8 mouse cellular contexts compared by ENCODE assay signal in the genomic region with DNA sequence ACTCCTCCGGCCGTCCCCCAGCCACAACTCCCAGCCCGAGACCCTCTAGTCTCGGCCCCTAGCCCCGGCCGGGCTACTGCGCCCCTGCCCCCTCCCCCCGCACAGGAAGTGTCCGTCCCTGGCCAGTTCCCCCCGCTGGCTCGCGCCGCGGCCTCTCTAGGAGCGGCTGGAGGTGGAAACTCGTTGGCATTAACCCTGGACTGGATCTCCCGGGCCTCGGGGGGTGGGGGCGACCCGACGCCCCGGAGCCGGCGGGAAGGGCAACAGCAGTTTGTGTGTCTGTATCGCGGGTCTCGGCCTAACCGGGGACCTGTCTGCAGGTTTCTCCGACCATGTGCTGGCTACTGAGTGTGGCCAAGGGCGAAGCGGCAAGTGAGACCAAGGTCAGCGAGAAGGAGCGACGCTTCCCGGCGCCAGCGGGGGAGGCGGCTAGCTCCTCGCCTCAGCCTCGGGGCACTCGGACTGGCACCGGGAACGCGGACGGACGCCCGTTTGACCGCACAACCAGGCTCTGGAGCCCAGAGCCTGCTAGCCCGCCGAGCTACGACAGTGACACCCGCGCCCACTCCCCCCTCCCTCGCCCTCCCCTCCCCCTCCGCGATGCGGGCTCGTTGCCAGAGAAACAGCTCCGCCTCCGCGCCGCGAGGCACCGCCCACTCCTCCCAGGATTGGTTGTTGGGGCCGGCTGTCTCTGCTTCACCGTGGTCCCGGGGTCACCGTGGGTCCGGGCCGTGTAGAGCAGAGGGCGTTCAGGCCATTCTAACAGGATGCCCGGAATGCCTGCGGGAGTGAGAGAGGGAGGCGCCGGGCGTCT. TPM values are rescaled to one million over a fixed set of nuclear protein-coding genes. Genes with fewer than 3 reads are reported as not detected.
DNase-seq lines count a peak whose midpoint lies in the region; ATAC-seq and TF ChIP-seq lines count a peak whose summit lies in the region.

A gene (minus strand): TSS at position 78 of the 814 bp plus-strand sequence.

- ATAC-seq in heart, embryonic 12.5 days (ENCODE audit: insufficient number of reproducible peaks, low FRiP score) = peak; percentile 93
- ATAC-seq in kidney, postnatal 0 days (replicated peaks; ENCODE audit: low FRiP score, low read depth) = peak; percentile 90
- peak; percentile 88 for ATAC-seq in liver, embryonic 11.5 days (replicated peaks; ENCODE audit: low FRiP score)
- ATAC-seq in stomach, embryonic 14.5 days (ENCODE audit: insufficient number of reproducible peaks, insufficient read depth, low FRiP score, low read depth) = peak; percentile 87

- peak within 1 kb of the TSS; percentile 96 for H3K27ac ChIP-seq in heart, embryonic 12.5 days (ENCODE audit: poor library complexity, severe bottlenecking)
- H3K27ac ChIP-seq in kidney, postnatal 0 days = peak within 1 kb of the TSS; percentile 98
- peak within 1 kb of the TSS; percentile 81 for H3K27ac ChIP-seq in liver, embryonic 11.5 days (ENCODE audit: low read depth, low read length)
- peak within 1 kb of the TSS; percentile 94 for H3K27ac ChIP-seq in stomach, embryonic 14.5 days (ENCODE audit: low read length)

- peak; percentile 95 for DNase-seq in brain, embryonic 14.5 days (ENCODE audit: low read depth)
- DNase-seq in kidney, postnatal 0 days (ENCODE audit: low spot score) = peak; percentile 94
- DNase-seq in liver, embryonic 11.5 days (ENCODE audit: low spot score) = peak; percentile 94
- peak; percentile 86 for DNase-seq in naive thymus-derived CD4-positive, alpha-beta T cell, adult 2 months (ENCODE audit: low read depth)

- peaks cover 8% of the 10 kb centered on the region for H3K79me3 ChIP-seq in C2C12 (ENCODE audit: low read depth)

- peak within 1 kb of the TSS; percentile 74 for H3K4me2 ChIP-seq in heart, embryonic 12.5 days
- peak within 1 kb of the TSS; percentile 87 for H3K4me2 ChIP-seq in kidney, postnatal 0 days (ENCODE audit: low read length)
- H3K4me2 ChIP-seq in liver, embryonic 11.5 days = peak within 1 kb of the TSS; percentile 70
- H3K4me2 ChIP-seq in stomach, embryonic 14.5 days (replicated peaks; ENCODE audit: low read depth, low read length) = peak within 1 kb of the TSS; percentile 64

- H3K4me1 ChIP-seq in erythroblast, embryonic 14.5 days (ENCODE audit: control insufficient read depth) = peaks cover 27% of the 10 kb centered on the region
- H3K4me1 ChIP-seq in heart, embryonic 12.5 days (replicated peaks) = peaks cover 27% of the 10 kb centered on the region
- peaks cover 9% of the 10 kb centered on the region for H3K4me1 ChIP-seq in kidney, postnatal 0 days (replicated peaks; ENCODE audit: insufficient read depth, low read length)
- H3K4me1 ChIP-seq in liver, embryonic 11.5 days (replicated peaks; ENCODE audit: control insufficient read depth, insufficient read depth, low read length) = peaks cover 23% of the 10 kb centered on the region
- H3K4me1 ChIP-seq in stomach, embryonic 14.5 days (ENCODE audit: control insufficient read depth, insufficient read depth, low read length) = peaks cover 12% of the 10 kb centered on the region

- no peaks in the 10 kb centered on the region for H3K36me3 ChIP-seq in C2C12 (ENCODE audit: control insufficient read depth, insufficient read depth)
- peaks cover 8% of the 10 kb centered on the region for H3K36me3 ChIP-seq in erythroblast, embryonic 14.5 days (ENCODE audit: control insufficient read depth)
- peaks cover 33% of the 10 kb centered on the region for H3K36me3 ChIP-seq in heart, embryonic 12.5 days
- H3K36me3 ChIP-seq in kidney, postnatal 0 days (ENCODE audit: insufficient read depth, low read length) = 0 out of 2 replicates have a peak, but pooled peaks cover 7% of the 10 kb centered on the region
- H3K36me3 ChIP-seq in liver, embryonic 11.5 days (ENCODE audit: control insufficient read depth, insufficient read depth, low read length) = peaks cover 6% of the 10 kb centered on the region
- H3K36me3 ChIP-seq in stomach, embryonic 14.5 days (ENCODE audit: control insufficient read depth, insufficient read depth, low read length) = peaks cover 13% of the 10 kb centered on the region; the same call in 1 of the 2 replicates

- H3K4me3 ChIP-seq in C2C12 (ENCODE audit: insufficient read depth, poor library complexity, severe bottlenecking) = peak within 1 kb of the TSS; percentile 59
- H3K4me3 ChIP-seq in erythroblast, embryonic 14.5 days (replicated peaks) = peak within 1 kb of the TSS; percentile 89
- H3K4me3 ChIP-seq in heart, embryonic 12.5 days = peak within 1 kb of the TSS; percentile 88
- H3K4me3 ChIP-seq in kidney, postnatal 0 days (replicated peaks; ENCODE audit: low read depth, low read length) = peak within 1 kb of the TSS; percentile 86
- peak within 1 kb of the TSS; percentile 90 for H3K4me3 ChIP-seq in liver, embryonic 11.5 days (ENCODE audit: low read depth, low read length)
- H3K4me3 ChIP-seq in stomach, embryonic 14.5 days (ENCODE audit: low read depth, low read length) = peak within 1 kb of the TSS; percentile 78

- H3ac ChIP-seq in C2C12 (ENCODE audit: control insufficient read depth, insufficient read length, low read depth) = peak within 1 kb of the TSS; percentile 89

- H3K9me3 ChIP-seq in erythroblast, embryonic 14.5 days (ENCODE audit: control insufficient read depth, low read length) = peaks cover 3% of the 10 kb centered on the region; the same call in 1 of the 2 replicates
- no peaks in the 10 kb centered on the region for H3K9me3 ChIP-seq in heart, embryonic 12.5 days (replicated peaks)
- no peaks in the 10 kb centered on the region for H3K9me3 ChIP-seq in kidney, postnatal 0 days (replicated peaks; ENCODE audit: low read length)
- no peaks in the 10 kb centered on the region for H3K9me3 ChIP-seq in liver, embryonic 11.5 days (ENCODE audit: control insufficient read depth, low read length)
- no peaks in the 10 kb centered on the region for H3K9me3 ChIP-seq in stomach, embryonic 14.5 days (ENCODE audit: control insufficient read depth, low read depth, low read length)

- TF ChIP-seq POLR2A in brain, embryonic 14.5 days (IDR thresholded peaks at IDR 0.05; ENCODE audit: borderline replicate concordance, extremely low read depth, insufficient read depth, insufficient read length, poor library complexity, severe bottlenecking) = peak; percentile 62; the same call in 1 of the 2 replicates

- H3K9ac ChIP-seq in heart, embryonic 12.5 days = peak within 1 kb of the TSS; percentile 96
- H3K9ac ChIP-seq in kidney, postnatal 0 days (ENCODE audit: low read depth, low read length) = peak within 1 kb of the TSS; percentile 86
- H3K9ac ChIP-seq in liver, embryonic 11.5 days (ENCODE audit: low read depth, low read length) = peak within 1 kb of the TSS; percentile 86
- H3K9ac ChIP-seq in stomach, embryonic 14.5 days (replicated peaks; ENCODE audit: low read depth, low read length) = peak within 1 kb of the TSS; percentile 90

- under 1% methylated on average over 73 of the region's 76 CpGs for WGBS in heart, embryonic 12.5 days
- under 1% methylated on average over 61 of the region's 76 CpGs for WGBS in kidney, postnatal 0 days
- under 1% methylated on average over 75 of the region's 76 CpGs for WGBS in liver, embryonic 11.5 days
- WGBS in stomach, embryonic 14.5 days = under 1% methylated on average over 71 of the region's 76 CpGs

- H3K79me2 ChIP-seq in C2C12 (ENCODE audit: control insufficient read depth, insufficient read depth) = peaks cover 12% of the 10 kb centered on the region

- no peak for TF ChIP-seq CTCF in C2C12 (IDR thresholded peaks at IDR 0.05; ENCODE audit: control insufficient read depth, insufficient read depth, insufficient read length)
- TF ChIP-seq CTCF in brain, embryonic 14.5 days (IDR thresholded peaks at IDR 0.05; ENCODE audit: borderline replicate concordance, extremely low read depth, insufficient read depth, insufficient read length) = no peak
- TF ChIP-seq CTCF in kidney, postnatal 0 days (IDR thresholded peaks at IDR 0.05; ENCODE audit: low read depth) = no peak

- H3K27me3 ChIP-seq in C2C12 (ENCODE audit: control insufficient read depth, insufficient read depth, insufficient read length) = no peaks in the 10 kb centered on the region
- H3K27me3 ChIP-seq in erythroblast, embryonic 14.5 days (ENCODE audit: control insufficient read depth) = peaks cover 12% of the 10 kb centered on the region
- H3K27me3 ChIP-seq in heart, embryonic 12.5 days (replicated peaks) = no peaks in the 10 kb centered on the region
- no peaks in the 10 kb centered on the region for H3K27me3 ChIP-seq in kidney, postnatal 0 days (ENCODE audit: insufficient read depth, low read length)
- no peaks in the 10 kb centered on the region for H3K27me3 ChIP-seq in liver, embryonic 11.5 days (replicated peaks; ENCODE audit: control insufficient read depth, insufficient read depth, low read length)
- no peaks in the 10 kb centered on the region for H3K27me3 ChIP-seq in stomach, embryonic 14.5 days (ENCODE audit: control insufficient read depth, insufficient read depth, low read length)

TF ChIP-seq in C2C12, 6 proteins besides CTCF, POLR2A, EP300 and RAD21:
- peak; percentile 25 for TF ChIP-seq MAX (IDR thresholded peaks at IDR 0.05)
- no peak for TF ChIP-seq FOSL1 (IDR thresholded peaks at IDR 0.05; ENCODE audit: insufficient read depth, low read length, poor library complexity, severe bottlenecking)

RNA-seq across cellular contexts. Expression of the gene that starts here (rescaled TPM):
- 17.5 TPM for polyA plus RNA-seq in C2C12 (2012; fragmentation: generic; extraction: Trizol)
- polyA plus RNA-seq in brain, embryonic 14.5 days (2012; rRNA removed) = 44.6 and 50.5 TPM in 2 replicates
- polyA plus RNA-seq in erythroblast, embryonic 14.5 days (2012) = 0.17 and 0.26 TPM in 2 replicates
- 19.1 and 19.8 TPM in 2 replicates for polyA plus RNA-seq in heart, embryonic 12.5 days (2016; fragmentation: Nextera tagmentation; extraction: Ambion mirVana)
- 21.2 and 22.2 TPM in 2 replicates for polyA plus RNA-seq in kidney, postnatal 0 days (2015; fragmentation: Nextera tagmentation; extraction: Ambion mirVana)
- polyA plus RNA-seq in liver, embryonic 11.5 days (2014; fragmentation: Nextera tagmentation; extraction: Ambion mirVana) = 3.4 and 3.6 TPM in 2 replicates
- 4.6 and 4.7 TPM in 2 replicates for polyA plus RNA-seq in stomach, embryonic 14.5 days (2014; fragmentation: Nextera tagmentation; extraction: Ambion mirVana)

Comparison
In these comparisons a context has a peak if more than half of its experiments do, and no peak if none do; other contexts are left out.
1. Peak in every context shown above with its lines: DNase-seq, ATAC-seq, H3K4me3 ChIP-seq and H3K27ac ChIP-seq.